Mouse (Mus musculus) adrenal gland, adult 10 weeks (tissue): ENCODE measurements around the gene Epb41l5. TPM values are rescaled to one million over a fixed set of nuclear protein-coding genes. Genes with fewer than 3 reads are reported as not detected.

Source experiments
- polyA plus RNA-seq: library from polyadenylated mRNA; stranded (reverse); fragments of 350-450 nt; fragmentation: Illumina TruSeq; extraction: RNeasy Lipid Tissue Mini Kit (QIAGEN cat#74804); gene quantifications from one replicate; pipeline ENCODE4 v1.2.3, GENCODE M21; 2014; ENCODE audit warnings: low read depth, low replicate concordance

Epb41l5 gene
- polyA plus RNA-seq, result 16.7 TPM

DNA sequence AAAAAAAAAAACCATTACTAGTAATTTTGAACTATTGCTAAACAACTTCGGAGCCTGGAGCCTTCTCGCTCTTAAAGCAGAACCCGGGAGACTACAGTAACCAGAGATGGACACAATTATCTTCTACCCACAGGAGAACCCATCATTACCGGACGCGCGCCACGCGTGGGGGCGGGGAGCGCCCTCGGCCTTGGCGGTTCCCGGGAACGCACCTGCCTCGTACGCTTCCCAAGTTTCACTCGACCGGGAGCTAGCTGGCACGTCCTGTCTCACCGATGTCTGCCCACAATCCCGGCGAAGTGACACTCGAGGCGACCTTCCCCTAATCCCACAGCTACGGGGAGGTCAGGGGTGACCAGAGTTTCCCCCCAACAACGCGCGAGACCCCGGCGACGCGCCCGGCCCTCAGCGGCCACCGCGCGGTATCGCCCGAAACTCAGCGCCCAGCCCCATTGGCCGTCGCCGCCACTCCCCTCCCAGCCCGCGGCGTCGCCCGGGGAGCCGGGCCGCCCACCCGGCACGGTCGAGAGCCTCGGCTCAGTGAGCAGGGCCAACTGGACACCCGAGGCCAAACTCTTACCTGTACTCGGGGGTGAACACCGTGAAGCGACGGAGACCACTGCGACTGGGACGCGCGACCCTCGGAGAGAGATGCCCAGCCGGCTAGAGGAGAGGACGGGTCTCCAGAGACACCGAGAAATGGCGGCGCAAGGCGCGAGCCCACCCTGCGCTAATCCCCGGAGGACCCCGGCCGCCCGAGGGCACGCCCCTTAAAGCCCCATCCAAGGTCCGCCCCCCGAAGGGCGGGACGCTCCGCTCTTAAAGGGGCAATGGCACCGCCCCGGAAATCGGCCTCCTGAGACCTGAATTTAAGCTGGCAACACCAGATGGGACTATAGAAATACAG lies at the start of gene Epb41l5:
TSS of gene Epb41l5 (minus strand) at position 796 of the 907 bp plus-strand sequence.

DNA sequence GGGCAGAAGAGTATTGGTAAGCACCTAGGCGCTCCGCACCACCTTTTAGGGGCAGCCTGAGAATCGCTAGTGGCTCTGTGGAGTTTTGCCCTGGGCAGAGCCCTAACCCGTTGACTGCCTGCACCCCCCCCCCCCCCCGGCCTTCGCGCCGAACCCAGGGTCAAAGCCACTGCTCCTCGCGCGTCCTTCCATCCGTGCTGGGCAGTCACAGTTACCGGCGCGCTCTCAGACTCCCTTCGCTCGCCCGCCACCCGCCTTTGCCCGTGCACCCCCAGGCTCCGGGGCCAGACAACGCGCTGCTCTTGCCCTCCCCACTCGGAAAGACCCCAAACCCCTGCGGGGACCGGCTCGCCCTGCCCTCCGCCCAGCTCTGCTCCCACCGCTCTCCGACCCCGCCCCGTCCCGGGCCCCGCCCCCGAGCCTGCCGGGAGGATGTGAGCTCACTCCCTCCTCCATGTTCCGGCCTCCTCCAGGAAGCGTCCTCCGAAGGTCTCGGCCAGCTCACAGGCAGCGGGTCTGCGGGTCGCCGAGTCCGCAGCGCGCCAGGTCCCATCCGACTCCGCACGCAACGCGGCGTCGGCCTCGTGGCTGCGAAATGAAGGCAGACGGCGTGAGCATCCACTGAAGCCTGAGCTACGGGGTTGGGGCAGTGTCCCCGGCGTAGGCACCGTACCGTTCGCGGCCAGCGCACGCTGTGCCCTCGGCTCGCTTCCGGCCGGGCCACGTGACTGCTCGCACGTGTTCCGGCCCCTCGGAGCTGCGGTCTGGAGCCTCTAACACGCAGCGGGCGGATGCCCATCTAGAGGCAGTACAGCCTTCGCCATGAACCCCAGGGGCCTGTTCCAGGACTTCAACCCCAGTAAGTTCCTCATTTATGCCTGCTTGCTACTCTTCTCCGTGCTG lies 122.9 kb downstream of the Epb41l5 start, which contains the start of gene Tmem185b:
TSS of gene Tmem185b (plus strand) at position 472 of the 903 bp plus-strand sequence.

DNA sequence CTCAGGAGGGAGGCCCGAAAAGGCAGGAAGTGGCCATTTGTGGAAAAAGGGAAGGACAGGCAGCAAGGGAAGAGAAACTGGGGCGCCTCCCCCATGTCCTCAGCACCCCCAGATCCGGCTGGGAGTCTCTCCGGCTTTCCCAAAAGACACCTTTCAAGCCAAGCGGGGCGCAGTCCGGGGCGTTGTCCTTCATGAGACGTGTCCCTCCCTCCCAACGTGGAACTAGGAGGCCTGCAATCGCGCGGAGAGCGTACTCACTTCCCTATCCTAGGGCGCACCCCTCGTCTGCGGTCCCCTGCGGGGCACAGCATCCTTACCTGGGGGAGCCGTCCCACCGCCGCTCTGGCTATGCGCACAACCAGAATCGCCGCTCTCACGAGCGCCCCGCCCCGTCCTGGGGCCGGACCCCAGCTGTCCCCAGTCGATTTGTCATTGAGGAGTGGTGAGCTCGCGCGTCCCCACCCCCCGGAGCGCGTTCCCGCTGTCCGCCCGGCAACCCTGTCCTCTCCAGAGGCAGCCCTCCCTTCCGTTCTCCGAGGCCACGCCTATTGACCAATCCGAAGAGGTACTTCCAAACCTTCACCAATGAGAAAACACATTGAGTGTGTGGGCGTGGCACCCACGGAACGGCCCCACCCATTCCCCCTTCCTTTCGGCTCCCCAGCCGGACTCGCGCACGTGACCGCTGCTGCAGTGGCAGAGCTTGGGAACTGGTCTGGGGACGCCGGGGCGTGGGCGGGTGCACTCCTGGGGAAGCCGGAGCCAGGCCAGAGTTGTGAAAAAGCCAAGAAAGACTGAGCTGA lies 144.3 kb downstream of the Epb41l5 start, which contains the start of gene Ralb:
TSS of gene Ralb (minus strand) at position 535 of the 803 bp plus-strand sequence.

Other genes starting within 250 kb of the Epb41l5 start
- 2.1 TPM for gene Inhbb, start 226.8 kb downstream of the Epb41l5 start, polyA plus RNA-seq
- gene Ralb, start 144.2 kb downstream of the Epb41l5 start, polyA plus RNA-seq, result 25.5 TPM
- 27.3 TPM for gene Tmem185b, start 122.8 kb downstream of the Epb41l5 start, polyA plus RNA-seq
- 55.2 TPM for gene Ptpn4, start 188.6 kb upstream of the Epb41l5 start, polyA plus RNA-seq